Comparison of ENCODE assay signal across 27 mouse cellular contexts in the genomic region with DNA sequence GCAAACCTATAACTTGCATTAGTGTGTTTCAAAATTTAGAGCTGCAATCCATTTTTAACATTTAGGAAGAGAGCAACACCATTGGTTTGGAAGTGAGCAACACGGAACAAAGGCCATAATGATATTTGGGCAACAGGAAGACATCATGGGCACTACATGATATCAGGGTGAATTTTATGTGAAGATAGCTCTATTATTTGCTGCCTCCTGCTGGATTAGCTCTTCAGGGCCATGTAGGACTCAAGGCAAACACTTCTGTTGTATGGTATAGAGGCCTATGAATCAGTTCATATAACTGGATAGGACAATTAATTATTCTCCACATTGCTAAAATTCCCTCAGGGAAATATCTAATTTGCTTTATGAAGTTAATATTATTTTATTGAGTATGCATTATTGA.
"Had no signal": no experiment of that assay in that cellular context is flagged by ENCODE, and none has a peak within 500 bp of the region (broad histone marks: within the 10 kb centered on the region; RNA-seq: fewer than 3 reads in every experiment).

No protein-coding gene starts in this region.

- H3K4me2 ChIP-seq: embryonic facial prominence, embryonic 12.5 days; embryonic facial prominence, embryonic 13.5 days; embryonic facial prominence, embryonic 15.5 days; forebrain, embryonic 12.5 days; forebrain, embryonic 13.5 days; forebrain, embryonic 15.5 days had no signal

- H3K9ac ChIP-seq: embryonic facial prominence, embryonic 12.5 days; embryonic facial prominence, embryonic 13.5 days; embryonic facial prominence, embryonic 15.5 days; forebrain, embryonic 12.5 days; forebrain, embryonic 13.5 days; forebrain, embryonic 15.5 days; forebrain, postnatal 0 days had no signal

- DNase-seq: cerebellum, adult 8-10 months; cerebellum, adult 9-10 months; cerebellum, adult 9-11 months; cerebellum, postnatal 10 days; cerebellum, postnatal 14 days; cerebellum, postnatal 25 days; cerebellum, postnatal 36 days; embryo, embryonic 11 days; forebrain, postnatal 0 days; gastrocnemius, adult 2 months; gastrocnemius, postnatal 10 days; gastrocnemius, postnatal 14 days; gastrocnemius, postnatal 25 days; gastrocnemius, postnatal 36 days; heart, adult 11 months; heart, adult 18-20 months had no signal

- H3K27me3 ChIP-seq: embryonic facial prominence, embryonic 12.5 days; embryonic facial prominence, embryonic 13.5 days; embryonic facial prominence, embryonic 15.5 days; forebrain, embryonic 12.5 days; forebrain, embryonic 13.5 days; forebrain, embryonic 15.5 days had no signal

- ATAC-seq: forebrain, embryonic 13.5 days; forebrain, embryonic 14.5 days; forebrain, embryonic 15.5 days; forebrain, embryonic 16.5 days; forebrain, postnatal 0 days had no signal

- H3K4me1 ChIP-seq: embryonic facial prominence, embryonic 10.5 days; embryonic facial prominence, embryonic 12.5 days; embryonic facial prominence, embryonic 13.5 days; embryonic facial prominence, embryonic 15.5 days; forebrain, embryonic 10.5 days; forebrain, embryonic 12.5 days; forebrain, embryonic 13.5 days had no signal

- H3K27ac ChIP-seq: embryonic facial prominence, embryonic 10.5 days; embryonic facial prominence, embryonic 12.5 days; embryonic facial prominence, embryonic 13.5 days; embryonic facial prominence, embryonic 15.5 days; forebrain, embryonic 10.5 days; forebrain, embryonic 12.5 days; forebrain, embryonic 13.5 days; forebrain, embryonic 15.5 days; gastrocnemius, adult 2 months had no signal

- H3K4me3 ChIP-seq: embryonic facial prominence, embryonic 10.5 days; embryonic facial prominence, embryonic 12.5 days; embryonic facial prominence, embryonic 13.5 days; embryonic facial prominence, embryonic 15.5 days; erythroblast, embryonic 14.5 days; forebrain, embryonic 10.5 days; forebrain, embryonic 12.5 days; forebrain, embryonic 13.5 days; forebrain, embryonic 15.5 days; gastrocnemius, adult 2 months had no signal

- H3K36me3 ChIP-seq: embryonic facial prominence, embryonic 10.5 days; embryonic facial prominence, embryonic 12.5 days; embryonic facial prominence, embryonic 13.5 days; embryonic facial prominence, embryonic 15.5 days; forebrain, embryonic 10.5 days; forebrain, embryonic 12.5 days; forebrain, embryonic 15.5 days had no signal

- H3K9me3 ChIP-seq: embryonic facial prominence, embryonic 10.5 days; embryonic facial prominence, embryonic 12.5 days; embryonic facial prominence, embryonic 13.5 days; embryonic facial prominence, embryonic 15.5 days; forebrain, embryonic 10.5 days; forebrain, embryonic 12.5 days; forebrain, embryonic 13.5 days; forebrain, embryonic 15.5 days had no signal
